Mouse (Mus musculus): ENCODE data around the gene Krtcap2. TPM values are rescaled to one million over a fixed set of nuclear protein-coding genes. Genes with fewer than 3 reads are reported as not detected.
A peak's percentile ranks its signal among the peaks of the same experiment; 100 is the strongest.

Krtcap2 gene
- polyA plus RNA-seq, 1 experiment from 2014 or later, result 321 TPM

DNA sequence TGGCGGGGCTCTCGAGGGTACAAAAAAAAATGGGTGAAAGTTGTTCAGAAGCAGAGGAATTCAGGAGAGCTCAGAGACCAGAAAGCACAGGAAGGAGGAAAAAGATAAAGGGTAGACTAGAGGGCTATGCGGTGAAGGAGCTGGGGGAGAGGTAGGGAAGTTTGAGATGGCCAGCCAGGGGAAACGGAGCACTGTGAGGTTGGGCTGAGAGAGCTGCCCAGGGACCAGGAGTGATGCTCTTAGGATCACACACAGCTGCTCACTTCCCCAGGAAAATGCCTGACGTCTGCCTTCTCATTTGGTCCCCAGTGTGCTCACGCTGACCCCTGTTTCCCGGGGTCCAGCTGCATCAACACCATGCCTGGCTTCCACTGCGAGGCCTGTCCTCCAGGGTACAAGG, 26.2 kb upstream of the Krtcap2 start:
- H3K36me3 ChIP-seq (ENCODE audit: control insufficient read depth, insufficient read depth, low read length), result no peaks in the 10 kb centered on the region; the same call in 1 of the 2 replicates
- H3K9ac ChIP-seq (ENCODE audit: low read depth, low read length), result no peak overlapping the region
- H3K27ac ChIP-seq (ENCODE audit: low read depth, low read length), result no peak overlapping the region
- no peak overlapping the region for H3K4me2 ChIP-seq (replicated peaks; ENCODE audit: low read depth, low read length)
- WGBS, result 29% methylated on average over 8 of the region's 8 CpGs
- no peak for ATAC-seq (ENCODE audit: low FRiP score, low TSS enrichment)
- H3K27me3 ChIP-seq (ENCODE audit: control insufficient read depth, insufficient read depth, low read length), result no peaks in the 10 kb centered on the region
- no peaks in the 10 kb centered on the region for H3K9me3 ChIP-seq (ENCODE audit: control insufficient read depth, low read length)
- H3K4me1 ChIP-seq (ENCODE audit: control insufficient read depth, insufficient read depth, low read length), result peaks cover 16% of the 10 kb centered on the region
- H3K4me3 ChIP-seq (ENCODE audit: low read length), result no peak overlapping the region

DNA sequence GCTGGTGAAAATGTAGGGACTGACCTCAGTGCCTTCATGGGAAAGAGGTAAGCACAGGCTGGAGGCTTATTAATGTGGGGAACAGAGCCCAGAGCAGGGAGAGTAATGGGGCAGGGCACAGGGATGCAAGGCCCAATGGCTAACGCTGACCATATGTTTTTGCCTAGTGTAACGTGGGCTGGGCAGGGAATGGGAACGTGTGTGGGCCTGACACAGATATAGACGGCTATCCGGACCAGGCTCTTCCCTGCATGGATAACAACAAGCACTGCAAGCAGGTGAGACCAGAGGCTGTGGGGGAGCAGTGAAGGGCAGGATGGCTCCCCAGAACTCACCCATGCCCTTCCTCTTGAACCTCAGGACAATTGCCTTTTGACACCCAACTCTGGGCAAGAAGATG, 24.6 kb upstream of the Krtcap2 start:
- WGBS, result 71% methylated on average over 5 of the region's 5 CpGs
- Histone ChIP-seq H3K9ac (ENCODE audit: low read depth, low read length) (no peak overlapping the region), H3K4me1 (ENCODE audit: control insufficient read depth, insufficient read depth, low read length) (peaks cover 4% of the 10 kb centered on the region; the same call in 1 of the 2 replicates), H3K36me3 (ENCODE audit: control insufficient read depth, insufficient read depth, low read length) (peaks cover 3% of the 10 kb centered on the region; the same call in 1 of the 2 replicates), H3K9me3 (ENCODE audit: control insufficient read depth, low read length) (no peaks in the 10 kb centered on the region), H3K4me2 (replicated peaks; ENCODE audit: low read depth, low read length) (no peak overlapping the region), H3K27ac (ENCODE audit: low read depth, low read length) (no peak overlapping the region), H3K4me3 (ENCODE audit: low read length) (no peak overlapping the region), H3K27me3 (ENCODE audit: control insufficient read depth, insufficient read depth, low read length) (no peaks in the 10 kb centered on the region)
- no peak for ATAC-seq (ENCODE audit: low FRiP score, low TSS enrichment)

DNA sequence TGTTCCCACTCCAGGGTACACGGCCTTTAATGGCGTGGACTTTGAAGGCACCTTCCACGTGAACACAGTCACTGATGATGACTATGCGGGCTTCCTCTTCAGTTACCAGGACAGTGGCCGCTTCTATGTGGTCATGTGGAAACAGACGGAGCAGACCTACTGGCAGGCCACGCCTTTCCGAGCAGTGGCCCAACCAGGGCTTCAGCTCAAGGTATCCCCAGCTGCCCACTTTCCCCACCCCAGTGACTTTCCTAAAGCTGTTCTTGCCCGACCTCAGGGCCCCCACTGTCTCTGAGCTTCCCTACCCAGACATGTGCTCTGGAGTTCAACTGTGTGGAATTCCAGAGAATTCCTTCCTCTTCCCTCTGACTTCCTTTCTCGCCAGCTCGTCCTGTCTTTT, 21.0 kb upstream of the Krtcap2 start:
- ATAC-seq (ENCODE audit: low FRiP score, low TSS enrichment), result no peak

DNA sequence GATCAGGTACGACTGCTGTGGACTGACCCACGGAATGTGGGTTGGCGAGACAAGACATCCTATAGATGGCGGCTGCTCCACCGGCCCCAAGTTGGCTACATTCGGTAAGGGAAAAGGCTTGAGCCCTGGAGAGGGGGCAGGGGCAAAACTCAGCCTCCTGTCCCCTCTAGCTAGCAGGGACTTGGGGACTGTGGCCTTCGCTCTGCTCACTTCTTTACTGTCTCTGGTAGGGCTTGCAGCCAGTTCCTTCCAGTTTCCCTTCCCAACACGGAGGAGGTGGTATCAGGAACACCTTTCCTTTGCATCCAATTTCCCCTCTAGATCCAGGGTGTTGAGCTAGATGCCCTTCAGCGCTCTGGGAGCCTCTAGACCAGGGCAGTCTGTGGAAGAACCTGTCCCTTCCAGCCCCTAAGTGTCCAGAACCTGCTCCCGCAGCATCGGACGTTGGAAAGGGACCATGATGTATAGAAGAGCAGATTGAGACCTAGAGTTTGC, 20.4 kb upstream of the Krtcap2 start:
- peaks cover 23% of the 10 kb centered on the region; the same call in 1 of the 2 replicates for H3K4me1 ChIP-seq (ENCODE audit: control insufficient read depth, insufficient read depth, low read length)
- H3K36me3 ChIP-seq (ENCODE audit: control insufficient read depth, insufficient read depth, low read length), result peaks cover 3% of the 10 kb centered on the region; the same call in 1 of the 2 replicates
- no peak overlapping the region for H3K27ac ChIP-seq (ENCODE audit: low read depth, low read length)
- H3K27me3 ChIP-seq (ENCODE audit: control insufficient read depth, insufficient read depth, low read length), result no peaks in the 10 kb centered on the region
- WGBS, result 63% methylated on average over 12 of the region's 12 CpGs
- no peak overlapping the region for H3K9ac ChIP-seq (ENCODE audit: low read depth, low read length)
- no peaks in the 10 kb centered on the region for H3K9me3 ChIP-seq (ENCODE audit: control insufficient read depth, low read length)
- no peak overlapping the region for H3K4me2 ChIP-seq (replicated peaks; ENCODE audit: low read depth, low read length)
- ATAC-seq (ENCODE audit: low FRiP score, low TSS enrichment), result no peak
- H3K4me3 ChIP-seq (ENCODE audit: low read length), result no peak overlapping the region

More for the DNA sequence above, 21.0 kb upstream of the Krtcap2 start:
- Histone ChIP-seq H3K4me1 (ENCODE audit: control insufficient read depth, insufficient read depth, low read length) (peaks cover 23% of the 10 kb centered on the region; the same call in 1 of the 2 replicates), H3K4me3 (ENCODE audit: low read length) (no peak overlapping the region), H3K4me2 (replicated peaks; ENCODE audit: low read depth, low read length) (no peak overlapping the region), H3K9ac (ENCODE audit: low read depth, low read length) (no peak overlapping the region), H3K36me3 (ENCODE audit: control insufficient read depth, insufficient read depth, low read length) (peaks cover 3% of the 10 kb centered on the region; the same call in 1 of the 2 replicates), H3K27ac (ENCODE audit: low read depth, low read length) (no peak overlapping the region), H3K9me3 (ENCODE audit: control insufficient read depth, low read length) (no peaks in the 10 kb centered on the region), H3K27me3 (ENCODE audit: control insufficient read depth, insufficient read depth, low read length) (no peaks in the 10 kb centered on the region)
- WGBS, result 79% methylated on average over 11 of the region's 11 CpGs

DNA sequence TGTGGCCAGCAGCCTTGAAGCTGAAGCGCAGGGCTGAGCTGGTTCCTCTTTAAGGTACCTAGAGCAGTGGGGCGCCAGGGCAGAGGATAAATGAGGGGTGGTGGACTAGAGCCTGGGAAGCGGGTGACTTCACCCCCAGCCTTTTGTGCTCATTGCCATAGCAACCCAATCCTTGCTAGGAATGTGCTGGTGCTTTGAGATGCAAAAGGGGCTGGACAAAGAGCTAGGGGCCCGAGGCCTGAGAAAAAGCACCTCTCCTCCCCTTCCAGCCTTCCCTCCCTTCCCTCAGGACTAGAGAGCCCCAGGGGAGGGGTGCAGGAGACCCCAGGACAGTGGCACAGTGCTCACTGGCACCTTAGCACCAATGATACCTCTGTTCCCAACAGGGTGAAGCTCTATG, 19.8 kb upstream of the Krtcap2 start:
- Histone ChIP-seq H3K4me1 (ENCODE audit: control insufficient read depth, insufficient read depth, low read length) (peaks cover 23% of the 10 kb centered on the region; the same call in 1 of the 2 replicates), H3K4me3 (ENCODE audit: low read length) (no peak overlapping the region), H3K27ac (ENCODE audit: low read depth, low read length) (no peak overlapping the region), H3K9ac (ENCODE audit: low read depth, low read length) (no peak overlapping the region), H3K36me3 (ENCODE audit: control insufficient read depth, insufficient read depth, low read length) (peaks cover 3% of the 10 kb centered on the region; the same call in 1 of the 2 replicates), H3K27me3 (ENCODE audit: control insufficient read depth, insufficient read depth, low read length) (no peaks in the 10 kb centered on the region), H3K9me3 (ENCODE audit: control insufficient read depth, low read length) (no peaks in the 10 kb centered on the region), H3K4me2 (replicated peaks; ENCODE audit: low read depth, low read length) (peak overlapping the region; percentile 87)
- 32% methylated on average over 4 of the region's 4 CpGs for WGBS
- no peak for ATAC-seq (ENCODE audit: low FRiP score, low TSS enrichment)

DNA sequence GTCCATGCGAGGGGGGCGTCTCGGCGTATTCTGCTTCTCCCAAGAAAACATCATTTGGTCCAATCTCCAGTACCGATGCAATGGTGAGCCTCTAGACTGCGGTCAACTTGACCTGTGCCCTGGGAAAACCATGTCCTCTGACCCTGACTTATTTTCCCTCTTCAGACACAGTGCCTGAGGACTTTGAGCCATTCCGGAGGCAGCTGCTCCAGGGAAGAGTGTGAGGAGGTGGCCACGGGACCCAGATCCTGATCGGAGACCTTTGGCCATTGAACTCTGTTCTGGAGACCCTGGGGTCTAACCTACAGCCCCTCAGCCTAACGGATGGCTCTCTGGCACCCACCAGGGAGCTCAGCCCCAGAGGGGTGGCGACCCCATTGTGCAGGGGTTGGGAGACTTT, 19.4 kb upstream of the Krtcap2 start:
- Histone ChIP-seq H3K9me3 (ENCODE audit: control insufficient read depth, low read length) (no peaks in the 10 kb centered on the region), H3K27ac (ENCODE audit: low read depth, low read length) (no peak overlapping the region), H3K36me3 (ENCODE audit: control insufficient read depth, insufficient read depth, low read length) (peaks cover 3% of the 10 kb centered on the region; the same call in 1 of the 2 replicates), H3K27me3 (ENCODE audit: control insufficient read depth, insufficient read depth, low read length) (no peaks in the 10 kb centered on the region), H3K4me2 (replicated peaks; ENCODE audit: low read depth, low read length) (peak overlapping the region; percentile 87), H3K9ac (ENCODE audit: low read depth, low read length) (peak overlapping the region; percentile 54; the same call in 1 of the 2 replicates), H3K4me3 (ENCODE audit: low read length) (peak overlapping the region; percentile 40; the same call in 1 of the 2 replicates), H3K4me1 (ENCODE audit: control insufficient read depth, insufficient read depth, low read length) (peaks cover 23% of the 10 kb centered on the region; the same call in 1 of the 2 replicates)
- no peak for ATAC-seq (ENCODE audit: low FRiP score, low TSS enrichment)
- 30% methylated on average over 11 of the region's 11 CpGs for WGBS

DNA sequence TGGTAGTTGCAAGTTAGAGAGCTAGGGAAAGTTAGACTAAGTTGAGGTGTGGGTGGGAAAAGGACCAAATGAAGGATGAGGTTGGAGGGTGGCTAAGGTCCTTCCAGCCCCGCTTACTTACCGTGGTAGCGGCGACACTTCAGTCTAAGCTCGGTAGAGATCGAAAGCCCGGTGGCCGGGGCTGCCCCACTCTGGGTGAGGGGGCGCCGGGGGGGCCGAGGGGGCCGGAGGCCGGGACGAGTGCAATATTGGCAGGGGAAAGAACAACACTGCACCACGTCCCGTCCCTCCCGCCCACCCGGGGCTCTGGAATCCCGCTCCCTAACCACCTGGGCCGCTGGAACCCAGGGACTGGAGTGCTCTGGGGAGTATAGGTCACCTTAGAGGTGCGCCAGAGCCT, 18.9 kb upstream of the Krtcap2 start, which contains the start of gene Mtx1:
Gene Mtx1, minus strand, starts transcription at position 189 of the 400 bp plus-strand sequence.
- peaks cover 23% of the 10 kb centered on the region; the same call in 1 of the 2 replicates for H3K4me1 ChIP-seq (ENCODE audit: control insufficient read depth, insufficient read depth, low read length)
- peaks cover 3% of the 10 kb centered on the region; the same call in 1 of the 2 replicates for H3K36me3 ChIP-seq (ENCODE audit: control insufficient read depth, insufficient read depth, low read length)
- H3K4me3 ChIP-seq (ENCODE audit: low read length), result peak within 1 kb of the TSS; percentile 40
- 2% methylated on average over 20 of the region's 21 CpGs for WGBS
- no peaks in the 10 kb centered on the region for H3K27me3 ChIP-seq (ENCODE audit: control insufficient read depth, insufficient read depth, low read length)
- no peaks in the 10 kb centered on the region for H3K9me3 ChIP-seq (ENCODE audit: control insufficient read depth, low read length)
- peak within 1 kb of the TSS; percentile 87 for H3K4me2 ChIP-seq (replicated peaks; ENCODE audit: low read depth, low read length)
- no peak within 1 kb of the TSS; the same call in 1 of the 2 replicates for H3K27ac ChIP-seq (ENCODE audit: low read depth, low read length)
- peak; percentile 25 for ATAC-seq (ENCODE audit: low FRiP score, low TSS enrichment)
- peak within 1 kb of the TSS; percentile 54 for H3K9ac ChIP-seq (ENCODE audit: low read depth, low read length)

DNA sequence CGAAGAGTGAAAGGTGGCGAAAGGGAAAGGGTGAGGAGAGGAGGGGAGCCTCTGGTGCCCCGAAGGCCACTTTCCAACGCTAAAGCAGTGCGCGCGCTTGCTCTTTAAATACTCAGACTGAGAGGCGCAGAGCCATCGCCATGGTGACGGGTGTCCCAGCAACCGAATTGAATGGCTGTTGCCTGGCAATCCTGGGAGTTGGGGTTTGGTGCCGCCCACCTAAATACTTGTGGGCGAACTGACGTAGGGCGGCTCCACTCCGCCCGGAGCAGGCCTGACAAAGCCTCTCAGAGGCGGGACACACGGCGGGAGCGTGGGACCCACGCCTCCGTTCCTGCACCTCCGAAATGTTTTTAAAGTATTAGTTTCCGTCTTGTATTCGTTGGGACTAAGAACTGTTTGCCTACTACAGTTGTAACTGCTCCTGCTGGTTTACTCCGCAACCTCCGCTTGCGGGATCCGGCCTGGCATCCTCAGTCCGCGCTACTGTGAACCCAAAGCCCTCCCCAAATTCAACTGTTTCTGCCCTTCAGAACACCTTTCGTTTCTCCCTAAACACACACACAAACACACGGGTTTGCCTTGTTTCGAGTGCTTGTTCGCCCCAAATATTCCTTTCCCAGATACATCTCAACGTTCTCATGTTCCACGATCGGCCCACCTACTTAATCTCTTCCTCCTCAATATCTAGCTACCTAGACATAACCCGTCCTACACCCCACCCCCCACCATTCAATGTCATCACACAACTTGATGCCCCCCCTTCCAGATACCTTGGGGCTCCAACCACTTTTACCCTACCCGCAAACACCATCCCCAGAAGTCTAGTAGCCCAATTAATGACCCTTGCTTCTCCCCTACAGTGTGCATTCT, 18.2 kb upstream of the Krtcap2 start:
- peak overlapping the region; percentile 54 for H3K9ac ChIP-seq (ENCODE audit: low read depth, low read length)
- H3K4me3 ChIP-seq (ENCODE audit: low read length), result peak overlapping the region; percentile 40
- ATAC-seq (ENCODE audit: low FRiP score, low TSS enrichment), result peak; percentile 77

More for the DNA sequence above, 18.2 kb upstream of the Krtcap2 start:
- Histone ChIP-seq H3K4me1 (ENCODE audit: control insufficient read depth, insufficient read depth, low read length) (peaks cover 23% of the 10 kb centered on the region; the same call in 1 of the 2 replicates), H3K27me3 (ENCODE audit: control insufficient read depth, insufficient read depth, low read length) (no peaks in the 10 kb centered on the region), H3K4me2 (replicated peaks; ENCODE audit: low read depth, low read length) (peak overlapping the region; percentile 87), H3K36me3 (ENCODE audit: control insufficient read depth, insufficient read depth, low read length) (peaks cover 3% of the 10 kb centered on the region; the same call in 1 of the 2 replicates), H3K27ac (ENCODE audit: low read depth, low read length) (no peak overlapping the region; the same call in 1 of the 2 replicates), H3K9me3 (ENCODE audit: control insufficient read depth, low read length) (no peaks in the 10 kb centered on the region)
- WGBS, result 4% methylated on average over 41 of the region's 41 CpGs
